Mouse (Mus musculus) ZHBTc4 (cell line): ENCODE results near the gene Fdps.

ENCODE experiments used
- DNase-seq: peaks from one replicate; pipeline ENCODE4 v3.0.0-alpha.2; 2011; ENCODE audit warnings: low read depth, low spot score

The Fdps gene

DNA sequence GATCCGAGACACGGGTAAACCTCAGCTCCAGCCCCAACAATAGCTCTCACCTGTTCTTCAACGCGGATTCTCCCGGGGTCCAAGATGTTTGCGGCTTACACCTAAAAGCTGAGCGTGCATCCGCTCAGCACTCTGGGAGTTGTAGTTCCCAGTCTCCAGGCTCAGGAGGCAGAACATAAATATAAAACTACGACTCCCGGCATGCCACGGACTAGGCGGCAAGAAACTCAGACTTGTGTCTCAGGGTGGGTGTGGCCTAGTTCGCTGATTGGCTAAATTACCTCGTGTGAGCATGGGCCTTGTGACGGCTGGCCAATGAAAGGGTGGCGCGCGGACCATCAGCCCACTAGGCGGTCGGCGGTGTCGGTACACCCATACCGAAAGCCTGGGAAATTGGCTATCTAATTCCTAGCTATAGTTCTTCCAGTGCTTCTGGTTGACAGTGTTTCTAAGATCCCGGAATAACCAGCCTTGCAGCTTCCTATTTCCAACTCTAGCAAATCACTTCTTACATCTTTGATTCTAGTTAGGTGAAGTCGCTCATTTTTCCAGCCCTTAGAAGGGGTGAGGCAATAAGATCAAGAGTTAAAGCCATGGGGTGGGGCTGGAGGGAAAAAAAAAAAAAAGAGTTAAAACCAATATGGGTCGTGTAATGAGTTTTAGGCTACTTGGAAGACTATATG is at the start of gene Fdps:
Fdps (minus strand) TSS at position 148 of the 683 bp plus-strand sequence.
- DNase-seq = peak; percentile 100

GRCm38 (mm10) chr3:89148567-89148966 is 46.8 kb upstream of the Fdps start:
- no peak for DNase-seq

GRCm38 (mm10) chr3:89147979-89148311 is 46.2 kb upstream of the Fdps start:
- no peak for DNase-seq

- peak; percentile 55 for DNase-seq
These were observed 45.6 kb upstream of the Fdps start for GRCm38 (mm10) chr3:89147101-89147978.

- DNase-seq = no peak
These were observed 43.8 kb upstream of the Fdps start for GRCm38 (mm10) chr3:89145566-89145965.

GRCm38 (mm10) chr3:89144821-89145220 is 43.1 kb upstream of the Fdps start:
- DNase-seq = no peak

- peak; percentile 80 for DNase-seq
These were observed 34.6 kb upstream of the Fdps start for GRCm38 (mm10) chr3:89136365-89136764.

GRCm38 (mm10) chr3:89135958-89136357 is 34.2 kb upstream of the Fdps start, which contains the start of gene Pklr:
Gene Pklr, plus strand, starts transcription at chr3:89136142.
- DNase-seq = no peak

- no peak for DNase-seq
These were observed 32.0 kb upstream of the Fdps start for GRCm38 (mm10) chr3:89133752-89134151.

DNA sequence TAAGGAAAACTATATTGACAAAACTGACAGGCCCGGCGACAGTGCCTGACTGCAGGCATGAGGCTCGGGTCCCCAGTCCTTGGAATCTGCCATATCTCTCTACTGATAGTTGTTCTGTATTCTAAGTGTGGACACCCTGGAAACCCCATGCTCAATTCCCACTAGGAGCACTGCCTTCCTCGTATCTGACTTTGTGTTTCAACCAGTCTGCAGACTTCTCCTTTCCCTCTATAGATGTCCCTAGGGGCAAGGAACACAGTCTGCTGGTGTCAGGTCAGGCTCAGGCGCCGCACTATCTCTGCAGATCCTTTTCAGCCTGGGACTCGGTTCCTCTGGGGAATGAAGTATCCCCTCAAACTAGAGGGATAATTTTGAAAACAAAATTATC is 31.3 kb upstream of the Fdps start:
- DNase-seq = no peak

DNA sequence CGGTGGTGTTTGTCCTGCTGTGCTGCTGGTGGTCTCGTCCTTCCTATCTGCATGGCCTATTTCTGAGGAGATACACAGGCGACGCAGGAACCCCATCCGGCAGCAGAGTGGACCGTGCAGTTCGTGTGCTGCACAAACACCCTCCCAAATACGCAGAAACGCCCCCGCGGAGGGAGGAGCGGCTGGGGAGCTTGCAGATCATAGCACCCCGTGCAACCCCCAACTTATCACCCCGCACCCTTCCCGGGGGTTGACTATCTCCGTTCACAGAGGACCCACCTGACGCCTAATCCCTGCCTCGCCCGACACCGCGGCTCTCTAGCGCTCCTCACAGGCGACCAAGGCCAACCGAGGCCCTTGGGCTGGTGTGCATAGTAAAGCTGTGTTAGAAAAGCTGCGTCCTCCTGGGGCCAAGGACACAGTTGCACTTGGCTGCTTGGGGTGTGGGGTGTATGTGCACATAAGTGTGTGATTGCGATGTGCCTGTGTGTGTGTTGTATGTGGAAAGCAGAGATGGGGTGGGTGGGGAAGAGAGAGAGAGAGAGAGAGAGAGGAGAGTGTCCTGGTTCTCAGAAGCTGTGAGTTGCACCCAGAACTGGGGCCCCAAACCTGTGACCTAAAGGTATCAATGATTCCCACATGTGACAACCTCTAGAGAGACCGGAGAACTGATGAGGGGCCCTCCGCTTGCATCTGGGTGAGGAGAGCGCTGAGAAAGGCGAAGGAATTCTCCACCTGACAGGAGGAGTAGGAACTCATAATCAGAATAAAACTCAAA is 30.7 kb upstream of the Fdps start:
- DNase-seq = no peak

- DNase-seq = no peak
These were observed 30.1 kb upstream of the Fdps start for GRCm38 (mm10) chr3:89131816-89132215.

GRCm38 (mm10) chr3:89129908-89130307 is 28.1 kb upstream of the Fdps start:
- DNase-seq = no peak

- DNase-seq = no peak
These were observed 24.2 kb upstream of the Fdps start for GRCm38 (mm10) chr3:89125981-89126380.

- DNase-seq = no peak
These were observed 22.5 kb upstream of the Fdps start for GRCm38 (mm10) chr3:89124241-89124640.

GRCm38 (mm10) chr3:89123313-89123712 is 21.6 kb upstream of the Fdps start:
- no peak for DNase-seq

- DNase-seq = peak; percentile 81
These were observed 13.8 kb upstream of the Fdps start for GRCm38 (mm10) chr3:89115522-89115921.

DNA sequence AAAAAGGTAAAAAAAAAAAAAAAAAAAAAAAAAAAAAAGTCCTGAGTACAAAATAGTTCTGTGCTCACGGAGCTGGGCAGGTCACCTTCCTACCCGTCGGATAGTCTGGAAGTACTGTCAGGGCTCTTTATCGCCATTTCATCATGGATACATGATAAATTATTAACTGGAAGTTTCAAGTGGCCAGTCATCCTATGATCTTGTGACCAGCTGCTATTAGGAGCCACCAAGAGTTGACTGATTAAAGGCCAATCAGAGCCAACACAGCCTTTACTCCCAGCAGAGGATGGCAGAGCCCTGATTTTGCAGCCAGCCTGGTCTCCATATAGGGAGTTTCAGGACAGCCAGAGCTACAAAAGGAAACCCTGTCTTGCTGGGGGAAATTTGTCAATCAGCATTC is 11.3 kb upstream of the Fdps start:
- DNase-seq = no peak

DNA sequence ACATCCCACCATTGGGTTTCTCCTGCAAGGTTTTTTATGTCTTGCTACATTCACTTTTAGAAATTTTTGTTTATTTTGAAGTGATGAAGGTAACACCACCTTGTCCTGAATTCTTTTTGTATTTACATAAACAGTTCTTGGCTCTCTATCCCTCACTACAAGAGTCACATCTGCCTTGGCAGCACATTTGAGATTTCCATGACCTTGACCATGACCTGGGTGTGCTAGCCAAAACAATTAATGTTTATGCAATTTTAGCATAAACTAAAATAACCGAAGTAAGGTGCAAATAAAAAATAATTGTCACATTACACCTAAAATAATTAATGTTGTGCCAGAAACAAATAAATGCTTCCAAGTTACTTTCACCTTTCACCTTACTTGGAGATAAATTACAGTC is 6.4 kb upstream of the Fdps start:
- DNase-seq = no peak

GRCm38 (mm10) chr3:89107545-89107944 is 5.8 kb upstream of the Fdps start:
- no peak for DNase-seq

GRCm38 (mm10) chr3:89106881-89107280 is 5.1 kb upstream of the Fdps start:
- no peak for DNase-seq

DNA sequence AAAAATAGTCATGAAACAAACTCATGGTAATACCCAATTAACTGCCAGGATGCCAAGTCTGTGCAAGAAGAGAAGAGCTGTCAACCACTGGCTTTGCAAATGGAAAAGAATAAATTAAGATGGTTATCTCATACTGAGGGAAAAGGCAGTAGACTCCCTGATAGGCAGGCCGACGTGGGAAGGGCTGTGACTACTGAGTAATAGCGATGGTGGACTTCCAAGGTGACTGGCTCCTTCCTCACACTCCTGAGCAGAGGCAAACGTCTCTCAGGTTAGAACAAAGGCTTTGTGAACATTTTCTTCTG is 1.5 kb upstream of the Fdps start:
- no peak for DNase-seq
